Mouse (Mus musculus) G1E (cell line): ENCODE measurements at regions not wholly inside any gene's neighbourhood (a gene's known extent, or its start where the extent isn't known, plus 50 kb on each side); places are given as distances from the start of the nearest gene placed in this dataset.

Experiments used
- CTCF ChIP-seq: IDR thresholded peaks from 2 replicates; pipeline ENCODE4 v1.5.1; 2012; ENCODE audit warnings: low read depth, low read length, inconsistent platforms, mixed read lengths
- GATA1 ChIP-seq: IDR thresholded peaks from 2 replicates; pipeline ENCODE4 v1.6.1; 2012; ENCODE audit warnings: borderline replicate concordance, low read length, inconsistent platforms, mixed read lengths
- GATA2 ChIP-seq: IDR thresholded peaks from 2 replicates; pipeline ENCODE4 v1.6.1; 2012; ENCODE audit warnings: low read depth, low read length, inconsistent platforms, borderline replicate concordance

GRCm38 (mm10) chr16:29983161-29983560, 81.0 kb upstream of the Hes1 start:
- TF ChIP-seq CTCF (no peak), GATA2 (no peak), GATA1 (no peak)
